Mouse (Mus musculus): ENCODE measurements around the gene Kif1c. TPM values are rescaled to one million over a fixed set of nuclear protein-coding genes. Genes with fewer than 3 reads are reported as not detected.
A peak's percentile ranks its signal among the peaks of the same experiment; 100 is the strongest.

Kif1c gene
- polyA plus RNA-seq, 1 experiment from 2014 or later: 1.1 TPM

GRCm38 (mm10) chr11:70683640-70684039, 16.7 kb upstream of the Kif1c start:
- H3K27ac ChIP-seq (ENCODE audit: low read length): no peak overlapping the region
- WGBS (ENCODE audit: insufficient replicate concordance): 65% methylated on average over 5 of the region's 5 CpGs
- H3K9me3 ChIP-seq (replicated peaks; ENCODE audit: control insufficient read depth, low read length): no peaks in the 10 kb centered on the region
- ATAC-seq (ENCODE audit: low read depth): no peak
- H3K27me3 ChIP-seq (ENCODE audit: control insufficient read depth, insufficient read depth, low read depth, low read length): no peaks in the 10 kb centered on the region
- peaks cover 18% of the 10 kb centered on the region for H3K4me1 ChIP-seq (ENCODE audit: control insufficient read depth, low read depth, low read length)
- H3K9ac ChIP-seq (ENCODE audit: low read depth, low read length): no peak overlapping the region
- H3K4me3 ChIP-seq (ENCODE audit: low read depth, low read length): no peak overlapping the region
- H3K4me2 ChIP-seq (ENCODE audit: low read depth, low read length): no peak overlapping the region
- no peaks in the 10 kb centered on the region for H3K36me3 ChIP-seq (ENCODE audit: control insufficient read depth, insufficient read depth)

GRCm38 (mm10) chr11:70686901-70687566, 13.3 kb upstream of the Kif1c start:
- H3K9me3 ChIP-seq (replicated peaks; ENCODE audit: control insufficient read depth, low read length): no peaks in the 10 kb centered on the region
- no peaks in the 10 kb centered on the region for H3K27me3 ChIP-seq (ENCODE audit: control insufficient read depth, insufficient read depth, low read depth, low read length)
- peak overlapping the region; percentile 77 for H3K9ac ChIP-seq (ENCODE audit: low read depth, low read length)
- peak; percentile 12; the same call in 1 of the 2 replicates for ATAC-seq (ENCODE audit: low read depth)
- H3K4me1 ChIP-seq (ENCODE audit: control insufficient read depth, low read depth, low read length): peaks cover 15% of the 10 kb centered on the region
- H3K36me3 ChIP-seq (ENCODE audit: control insufficient read depth, insufficient read depth): no peaks in the 10 kb centered on the region
- 5% methylated on average over 16 of the region's 16 CpGs for WGBS (ENCODE audit: insufficient replicate concordance)
- peak overlapping the region; percentile 88 for H3K4me2 ChIP-seq (ENCODE audit: low read depth, low read length)
- peak overlapping the region; percentile 64 for H3K27ac ChIP-seq (ENCODE audit: low read length)
- peak overlapping the region; percentile 75 for H3K4me3 ChIP-seq (ENCODE audit: low read depth, low read length)

GRCm38 (mm10) chr11:70687601-70688199, 12.6 kb upstream of the Kif1c start, which contains the start of gene Camta2:
Gene Camta2, minus strand, starts transcription at chr11:70688105.
- Histone ChIP-seq H3K27ac (ENCODE audit: low read length) (peak within 1 kb of the TSS; percentile 64), H3K36me3 (ENCODE audit: control insufficient read depth, insufficient read depth) (no peaks in the 10 kb centered on the region), H3K9ac (ENCODE audit: low read depth, low read length) (peak within 1 kb of the TSS; percentile 77), H3K4me2 (ENCODE audit: low read depth, low read length) (peak within 1 kb of the TSS; percentile 88), H3K9me3 (replicated peaks; ENCODE audit: control insufficient read depth, low read length) (no peaks in the 10 kb centered on the region), H3K27me3 (ENCODE audit: control insufficient read depth, insufficient read depth, low read depth, low read length) (no peaks in the 10 kb centered on the region), H3K4me3 (ENCODE audit: low read depth, low read length) (peak within 1 kb of the TSS; percentile 75), H3K4me1 (ENCODE audit: control insufficient read depth, low read depth, low read length) (peaks cover 11% of the 10 kb centered on the region)
- under 1% methylated on average over 53 of the region's 55 CpGs for WGBS (ENCODE audit: insufficient replicate concordance)
- peak; percentile 73 for ATAC-seq (ENCODE audit: low read depth)

GRCm38 (mm10) chr11:70688372-70688771, 12.0 kb upstream of the Kif1c start:
- Histone ChIP-seq H3K9ac (ENCODE audit: low read depth, low read length) (peak overlapping the region; percentile 77), H3K4me2 (ENCODE audit: low read depth, low read length) (peak overlapping the region; percentile 88), H3K27ac (ENCODE audit: low read length) (peak overlapping the region; percentile 11; the same call in 1 of the 2 replicates), H3K36me3 (ENCODE audit: control insufficient read depth, insufficient read depth) (no peaks in the 10 kb centered on the region), H3K9me3 (replicated peaks; ENCODE audit: control insufficient read depth, low read length) (no peaks in the 10 kb centered on the region), H3K4me3 (ENCODE audit: low read depth, low read length) (peak overlapping the region; percentile 75), H3K27me3 (ENCODE audit: control insufficient read depth, insufficient read depth, low read depth, low read length) (no peaks in the 10 kb centered on the region), H3K4me1 (ENCODE audit: control insufficient read depth, low read depth, low read length) (peaks cover 11% of the 10 kb centered on the region)
- ATAC-seq (ENCODE audit: low read depth): no peak
- 33% methylated on average over 8 of the region's 8 CpGs for WGBS (ENCODE audit: insufficient replicate concordance)

- WGBS (ENCODE audit: insufficient replicate concordance): 42% methylated on average over 4 of the region's 4 CpGs
- Histone ChIP-seq H3K27ac (ENCODE audit: low read length) (no peak overlapping the region), H3K4me3 (ENCODE audit: low read depth, low read length) (no peak overlapping the region), H3K9ac (ENCODE audit: low read depth, low read length) (no peak overlapping the region), H3K27me3 (ENCODE audit: control insufficient read depth, insufficient read depth, low read depth, low read length) (no peaks in the 10 kb centered on the region), H3K36me3 (ENCODE audit: control insufficient read depth, insufficient read depth) (no peaks in the 10 kb centered on the region), H3K9me3 (replicated peaks; ENCODE audit: control insufficient read depth, low read length) (no peaks in the 10 kb centered on the region), H3K4me2 (ENCODE audit: low read depth, low read length) (no peak overlapping the region), H3K4me1 (ENCODE audit: control insufficient read depth, low read depth, low read length) (peaks cover 11% of the 10 kb centered on the region)
- no peak for ATAC-seq (ENCODE audit: low read depth)
These were observed 10.8 kb upstream of the Kif1c start for GRCm38 (mm10) chr11:70689578-70689977.

- H3K27me3 ChIP-seq (ENCODE audit: control insufficient read depth, insufficient read depth, low read depth, low read length): no peaks in the 10 kb centered on the region; the same call in 1 of the 2 replicates
- 48% methylated on average over 3 of the region's 3 CpGs for WGBS (ENCODE audit: insufficient replicate concordance)
- H3K27ac ChIP-seq (ENCODE audit: low read length): no peak overlapping the region
- no peaks in the 10 kb centered on the region for H3K36me3 ChIP-seq (ENCODE audit: control insufficient read depth, insufficient read depth)
- no peak overlapping the region for H3K4me2 ChIP-seq (ENCODE audit: low read depth, low read length)
- H3K4me3 ChIP-seq (ENCODE audit: low read depth, low read length): no peak overlapping the region
- H3K4me1 ChIP-seq (ENCODE audit: control insufficient read depth, low read depth, low read length): peaks cover under 1% of the 10 kb centered on the region; the same call in 1 of the 2 replicates
- H3K9me3 ChIP-seq (replicated peaks; ENCODE audit: control insufficient read depth, low read length): no peaks in the 10 kb centered on the region
- H3K9ac ChIP-seq (ENCODE audit: low read depth, low read length): no peak overlapping the region
- no peak for ATAC-seq (ENCODE audit: low read depth)
These were observed 6.8 kb upstream of the Kif1c start for GRCm38 (mm10) chr11:70693504-70693903.

GRCm38 (mm10) chr11:70697376-70697775, 3.0 kb upstream of the Kif1c start:
- H3K27ac ChIP-seq (ENCODE audit: low read length): no peak overlapping the region
- ATAC-seq (ENCODE audit: low read depth): no peak
- WGBS (ENCODE audit: insufficient replicate concordance): 43% methylated on average over 3 of the region's 3 CpGs
- H3K36me3 ChIP-seq (ENCODE audit: control insufficient read depth, insufficient read depth): no peaks in the 10 kb centered on the region
- H3K9ac ChIP-seq (ENCODE audit: low read depth, low read length): no peak overlapping the region
- H3K4me3 ChIP-seq (ENCODE audit: low read depth, low read length): no peak overlapping the region
- peaks cover 9% of the 10 kb centered on the region for H3K27me3 ChIP-seq (ENCODE audit: control insufficient read depth, insufficient read depth, low read depth, low read length)
- no peak overlapping the region for H3K4me2 ChIP-seq (ENCODE audit: low read depth, low read length)
- no peaks in the 10 kb centered on the region for H3K9me3 ChIP-seq (replicated peaks; ENCODE audit: control insufficient read depth, low read length)
- peaks cover 13% of the 10 kb centered on the region for H3K4me1 ChIP-seq (ENCODE audit: control insufficient read depth, low read depth, low read length)

GRCm38 (mm10) chr11:70699051-70699450, 1.3 kb upstream of the Kif1c start:
- Histone ChIP-seq H3K9me3 (replicated peaks; ENCODE audit: control insufficient read depth, low read length) (no peaks in the 10 kb centered on the region), H3K27me3 (ENCODE audit: control insufficient read depth, insufficient read depth, low read depth, low read length) (peaks cover 9% of the 10 kb centered on the region), H3K4me1 (ENCODE audit: control insufficient read depth, low read depth, low read length) (peaks cover 17% of the 10 kb centered on the region), H3K36me3 (ENCODE audit: control insufficient read depth, insufficient read depth) (no peaks in the 10 kb centered on the region), H3K27ac (ENCODE audit: low read length) (peak overlapping the region; percentile 7), H3K4me3 (ENCODE audit: low read depth, low read length) (no peak overlapping the region), H3K4me2 (ENCODE audit: low read depth, low read length) (peak overlapping the region; percentile 77; the same call in 1 of the 2 replicates), H3K9ac (ENCODE audit: low read depth, low read length) (no peak overlapping the region; the same call in 1 of the 2 replicates)
- no peak for ATAC-seq (ENCODE audit: low read depth)
- 57% methylated on average over 2 of the region's 2 CpGs for WGBS (ENCODE audit: insufficient replicate concordance)

- Histone ChIP-seq H3K36me3 (ENCODE audit: control insufficient read depth, insufficient read depth) (peaks cover 5% of the 10 kb centered on the region; the same call in 1 of the 2 replicates), H3K27me3 (ENCODE audit: control insufficient read depth, insufficient read depth, low read depth, low read length) (peaks cover 9% of the 10 kb centered on the region), H3K4me3 (ENCODE audit: low read depth, low read length) (peak overlapping the region; percentile 68), H3K9me3 (replicated peaks; ENCODE audit: control insufficient read depth, low read length) (no peaks in the 10 kb centered on the region), H3K4me2 (ENCODE audit: low read depth, low read length) (peak overlapping the region; percentile 77), H3K4me1 (ENCODE audit: control insufficient read depth, low read depth, low read length) (peaks cover 17% of the 10 kb centered on the region), H3K27ac (ENCODE audit: low read length) (peak overlapping the region; percentile 86), H3K9ac (ENCODE audit: low read depth, low read length) (peak overlapping the region; percentile 76)
- ATAC-seq (ENCODE audit: low read depth): peak; percentile 20
- 0% methylated on average over 33 of the region's 34 CpGs for WGBS (ENCODE audit: insufficient replicate concordance)
These were observed 265 bp downstream of the Kif1c start for GRCm38 (mm10) chr11:70700613-70701012.

Data from liver, embryonic 16.5 days (tissue).